Mouse (Mus musculus) liver, embryonic 14.5 days (tissue): ENCODE data around the gene Snx19. TPM values are rescaled to one million over a fixed set of nuclear protein-coding genes. Genes with fewer than 3 reads are reported as not detected.

ENCODE experiments used
- ATAC-seq: fragments of 200-750 bp; cut with Nextera tagmentation; 2 replicates; pipeline ENCODE4 v1.8.0; 2017; ENCODE audit warnings: moderate number of reproducible peaks, mild to moderate bottlenecking, moderate library complexity; ENCODE audit not compliant: insufficient read depth
- DNase-seq, 3 experiments: peaks; one replicate each; pipeline ENCODE4 v3.0.0-alpha.2; 2012 to 2013; ENCODE audit warnings: low read depth in 3 of 3, low spot score in 3 of 3
- H3K27ac ChIP-seq: fragments of 300-500 bp; sonication (generic); 2 replicates; pipeline ENCODE4 v1.5.1; 2014; ENCODE audit warnings: moderate library complexity, mild to moderate bottlenecking, control low read depth, inconsistent platforms
- H3K27me3 ChIP-seq: fragments of 300-500 bp; sonication (generic); 2 replicates; pipeline ENCODE4 v1.6.1; 2014; ENCODE audit warnings: mild to moderate bottlenecking, low read length, moderate library complexity; ENCODE audit not compliant: control insufficient read depth, insufficient read depth
- H3K36me3 ChIP-seq: fragments of 300-500 bp; sonication (generic); replicated peaks from 2 replicates; pipeline ENCODE4 v1.6.1; 2014; ENCODE audit warnings: low read depth; ENCODE audit not compliant: control insufficient read depth, insufficient read depth
- H3K4me1 ChIP-seq, 2 experiments: fragments of 200-500 bp in 1 of 2; fragments of 300-500 bp in 1 of 2; sonication (generic) in 1 of 2; replicated peaks; 2 replicates each; pipeline ENCODE4 v1.6.1; 2012 to 2014; ENCODE audit warnings: antibody characterized with exemption in 1 of 2, inconsistent platforms in 1 of 2, low read length in 1 of 2; ENCODE audit not compliant: control insufficient read depth in 2 of 2, insufficient read depth in 2 of 2
- H3K4me2 ChIP-seq: fragments of 300-500 bp; sonication (generic); 2 replicates; pipeline ENCODE4 v1.6.1; 2014; ENCODE audit warnings: low read depth, mild to moderate bottlenecking, control low read depth, moderate library complexity
- H3K4me3 ChIP-seq, 2 experiments: fragments of 200-500 bp in 1 of 2; fragments of 300-500 bp in 1 of 2; sonication (generic) in 1 of 2; 2 replicates each; pipeline ENCODE4 v1.5.1; 2012 to 2014; ENCODE audit warnings: low read depth in 2 of 2, low read length in 2 of 2, mild to moderate bottlenecking in 2 of 2, control low read depth in 1 of 2, inconsistent platforms in 1 of 2, moderate library complexity in 1 of 2; ENCODE audit not compliant: insufficient read depth in 1 of 2
- H3K9ac ChIP-seq: fragments of 300-500 bp; sonication (generic); replicated peaks from 2 replicates; pipeline ENCODE4 v1.6.1; 2014; ENCODE audit warnings: mild to moderate bottlenecking, control low read depth, moderate library complexity
- H3K9me3 ChIP-seq: fragments of 300-500 bp; sonication (generic); 2 replicates; pipeline ENCODE4 v1.6.1; 2016; ENCODE audit warnings: low read length, mixed read lengths; ENCODE audit not compliant: control insufficient read depth
- CTCF ChIP-seq: IDR thresholded peaks from 2 replicates; pipeline ENCODE4 v1.5.1; 2016; ENCODE audit warnings: antibody characterized with exemption, low read depth, control low read depth
- EP300 ChIP-seq: IDR thresholded peaks from 2 replicates; pipeline ENCODE4 v1.6.1; 2016; ENCODE audit warnings: antibody characterized with exemption, low read depth
- WGBS: fragments of 180-500 bp; shearing (Covaris S2); extraction: QIAGEN DNeasy Blood & Tissue Kit; methylation state at CpG from one replicate; pipeline ENCODE4 v1.1.7; 2014; ENCODE audit not compliant: insufficient replicate concordance; 5-methylcytosine and 5-hydroxymethylcytosine counted together
- polyA plus RNA-seq, 2 experiments: library from polyadenylated mRNA; depleted of rRNA in 1 of 2; stranded (reverse) in 1 of 2; unstranded in 1 of 2; fragments of >200 nt; fragmentation: Nextera tagmentation in 1 of 2; extraction: Ambion mirVana in 1 of 2; gene quantifications; 2 replicates each; pipeline versions ENCODE4 v1.2.1 to v1.2.3; 2012 to 2014

The Snx19 gene
- polyA plus RNA-seq, 2 experiments: 3.2 to 4.4 TPM

- TF ChIP-seq EP300 (no peak), CTCF (no peak)
- 46% methylated on average over 4 of the region's 4 CpGs for WGBS
- Histone ChIP-seq H3K4me2 (no peak overlapping the region), H3K9ac (no peak overlapping the region), H3K4me3 (no peak overlapping the region), H3K36me3 (no peaks in the 10 kb centered on the region), H3K9me3 (no peaks in the 10 kb centered on the region), H3K4me1 (no peaks in the 10 kb centered on the region), H3K27ac (no peak overlapping the region), H3K27me3 (no peaks in the 10 kb centered on the region)
- ATAC-seq (no peak), DNase-seq (no peak)
These were observed 53.1 kb downstream of the Snx19 start for GRCm38 (mm10) chr9:30480043-30480442.

DNA sequence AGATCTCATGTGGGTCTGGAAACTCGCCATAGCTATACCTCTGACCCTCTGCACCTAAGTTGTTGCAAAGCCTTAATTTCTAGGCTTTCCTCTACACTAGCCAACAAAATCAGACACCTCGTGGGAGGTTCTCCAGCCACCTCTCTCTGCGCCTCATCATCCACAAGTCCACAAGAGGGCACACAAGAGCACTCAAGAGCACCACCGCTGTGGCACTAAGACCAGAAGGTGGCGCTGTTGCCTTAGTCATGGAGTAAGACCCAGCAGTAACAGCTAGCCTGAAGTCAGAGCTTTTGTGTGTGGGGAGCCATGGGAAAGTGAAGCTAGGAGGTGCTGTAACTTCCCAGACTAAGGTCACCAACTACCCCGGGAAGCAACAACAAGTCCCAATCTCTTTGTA lies 53.6 kb downstream of the Snx19 start:
- Histone ChIP-seq H3K27me3 (no peaks in the 10 kb centered on the region), H3K27ac (no peak overlapping the region), H3K9ac (no peak overlapping the region), H3K36me3 (no peaks in the 10 kb centered on the region), H3K4me2 (no peak overlapping the region), H3K4me3 (no peak overlapping the region), H3K9me3 (no peaks in the 10 kb centered on the region), H3K4me1 (no peaks in the 10 kb centered on the region)
- 4% methylated on average over 6 of the region's 6 CpGs for whole genome bisulfite sequencing
- ATAC-seq (no peak), DNase-seq (peak; percentile 68 to 76 (median 70))
- TF ChIP-seq EP300 (no peak), CTCF (peak; percentile 100)

DNA sequence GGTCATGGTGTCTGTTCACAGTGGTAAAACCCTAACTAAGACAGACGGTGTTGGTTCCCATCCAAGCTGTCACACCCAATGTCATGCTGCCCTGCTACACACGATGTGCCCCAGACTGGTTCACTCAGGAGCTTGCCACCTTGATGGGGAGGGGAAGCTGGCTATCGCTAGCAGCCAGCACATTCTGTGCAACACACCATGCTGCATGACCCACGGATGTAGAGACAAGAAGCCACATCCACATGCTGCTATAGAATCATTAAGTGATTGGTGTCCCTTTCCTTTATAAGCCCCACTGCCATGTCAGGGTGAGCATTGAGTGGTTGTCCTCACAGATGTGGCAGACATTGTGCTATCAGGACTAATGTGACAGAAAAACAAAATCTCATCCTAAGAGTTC lies 55.2 kb downstream of the Snx19 start:
- H3K4me2 ChIP-seq: no peak overlapping the region
- ATAC-seq (no peak), DNase-seq (no peak)
- no peaks in the 10 kb centered on the region for H3K27me3 ChIP-seq
- WGBS: 55% methylated on average over 4 of the region's 4 CpGs
- H3K4me1 ChIP-seq: no peaks in the 10 kb centered on the region
- no peak overlapping the region for H3K9ac ChIP-seq
- no peak for TF ChIP-seq EP300
- TF ChIP-seq CTCF: no peak
- no peaks in the 10 kb centered on the region for H3K9me3 ChIP-seq
- no peaks in the 10 kb centered on the region for H3K36me3 ChIP-seq
- H3K27ac ChIP-seq: no peak overlapping the region
- H3K4me3 ChIP-seq: no peak overlapping the region

DNA sequence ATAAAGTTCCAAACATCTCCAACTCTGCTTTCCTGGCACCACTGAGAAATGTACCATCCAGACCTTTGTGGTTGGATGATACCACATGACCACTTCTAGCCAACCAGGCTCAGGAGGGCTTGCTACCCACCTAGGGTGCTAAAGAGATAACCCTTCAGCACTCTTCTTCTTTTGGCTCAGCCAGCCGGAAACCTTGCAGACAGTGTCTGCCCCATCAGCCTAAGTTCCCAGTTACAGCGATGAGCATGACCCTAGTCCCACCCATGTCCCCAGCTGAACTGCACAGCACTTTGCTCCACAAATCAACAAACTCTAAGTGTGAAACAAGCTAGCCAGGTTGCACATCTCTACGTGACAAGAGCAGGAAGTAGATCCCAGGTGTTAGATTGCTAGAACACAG lies 57.3 kb downstream of the Snx19 start:
- H3K9ac ChIP-seq: no peak overlapping the region
- H3K9me3 ChIP-seq: no peaks in the 10 kb centered on the region
- no peak overlapping the region for H3K27ac ChIP-seq
- H3K4me2 ChIP-seq: no peak overlapping the region
- no peak for ATAC-seq
- H3K36me3 ChIP-seq: no peaks in the 10 kb centered on the region
- no peak for DNase-seq
- no peaks in the 10 kb centered on the region for H3K27me3 ChIP-seq
- no peaks in the 10 kb centered on the region for H3K4me1 ChIP-seq
- no peak overlapping the region for H3K4me3 ChIP-seq
- TF ChIP-seq CTCF (no peak), EP300 (no peak)
- WGBS: 63% methylated on average over 3 of the region's 3 CpGs

DNA sequence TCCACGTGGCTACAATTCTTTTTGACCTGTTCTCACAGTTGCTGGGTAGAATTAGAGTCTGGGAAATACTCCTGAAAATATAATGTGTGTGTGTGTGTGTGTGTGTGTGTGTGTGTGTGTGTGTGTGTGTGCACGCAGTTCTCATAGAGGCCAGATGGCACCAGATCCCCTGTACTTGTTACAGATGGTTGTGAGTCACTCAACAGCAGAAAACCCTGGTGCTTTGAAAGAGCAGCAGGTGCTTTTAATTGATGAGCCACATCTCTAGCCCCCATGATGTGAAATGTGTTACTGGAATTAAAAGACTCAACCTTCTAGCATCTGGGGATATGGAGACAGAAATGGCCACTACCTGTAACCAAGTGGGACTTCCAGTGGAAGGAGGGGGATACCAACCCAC lies 58.3 kb downstream of the Snx19 start:
- Histone ChIP-seq H3K9ac (no peak overlapping the region), H3K27ac (no peak overlapping the region), H3K4me1 (no peaks in the 10 kb centered on the region), H3K36me3 (no peaks in the 10 kb centered on the region), H3K4me3 (no peak overlapping the region), H3K27me3 (no peaks in the 10 kb centered on the region), H3K4me2 (no peak overlapping the region), H3K9me3 (no peaks in the 10 kb centered on the region)
- TF ChIP-seq CTCF (no peak), EP300 (no peak)
- no peak for ATAC-seq
- 58% methylated on average over 2 of the region's 2 CpGs for WGBS
- no peak for DNase-seq
